Mouse (Mus musculus) G1E (cell line): ENCODE measurements around the gene Rasgef1b. TPM values are rescaled to one million over a fixed set of nuclear protein-coding genes. Genes with fewer than 3 reads are reported as not detected.

ENCODE experiments used
- ATAC-seq: 2 replicates; pipeline ENCODE4 v1.8.0; 2016; ENCODE audit warnings: mild to moderate bottlenecking; ENCODE audit not compliant: insufficient number of reproducible peaks, poor library complexity, low FRiP score, severe bottlenecking; ENCODE audit errors: extremely low read depth
- DNase-seq: peaks from one replicate; pipeline ENCODE4 v3.0.0; 2012; ENCODE audit warnings: low spot score
- H3K27me3 ChIP-seq: 2 replicates; pipeline ENCODE4 v1.6.1; 2012; ENCODE audit warnings: mild to moderate bottlenecking, low read length, inconsistent platforms; ENCODE audit not compliant: insufficient read depth
- H3K36me3 ChIP-seq: replicated peaks from 2 replicates; pipeline ENCODE3; 2012; ENCODE audit warnings: mild to moderate bottlenecking, inconsistent platforms
- H3K4me1 ChIP-seq: 2 replicates; pipeline ENCODE4 v1.6.1; 2012; ENCODE audit warnings: low read depth, low read length, inconsistent platforms, mixed read lengths; ENCODE audit not compliant: insufficient read depth
- H3K4me3 ChIP-seq: 2 replicates; pipeline ENCODE4 v1.5.1; 2012; ENCODE audit warnings: low read depth, mild to moderate bottlenecking, inconsistent platforms, low read length, moderate library complexity, mixed read lengths
- H3K9me3 ChIP-seq: replicated peaks from 2 replicates; pipeline ENCODE4 v1.6.1; 2012; ENCODE audit warnings: inconsistent platforms
- CTCF ChIP-seq: IDR thresholded peaks from 2 replicates; pipeline ENCODE4 v1.5.1; 2012; ENCODE audit warnings: low read depth, low read length, inconsistent platforms, mixed read lengths
- GATA1 ChIP-seq: IDR thresholded peaks from 2 replicates; pipeline ENCODE4 v1.6.1; 2012; ENCODE audit warnings: borderline replicate concordance, low read length, inconsistent platforms, mixed read lengths
- GATA2 ChIP-seq: IDR thresholded peaks from 2 replicates; pipeline ENCODE4 v1.6.1; 2012; ENCODE audit warnings: low read depth, low read length, inconsistent platforms, borderline replicate concordance
- POLR2AphosphoS5 ChIP-seq: IDR thresholded peaks from 2 replicates; pipeline ENCODE4 v1.6.1; 2012; ENCODE audit warnings: low read depth, low read length, inconsistent platforms; ENCODE audit not compliant: insufficient replicate concordance
- TAL1 ChIP-seq: conservative IDR thresholded peaks from 2 replicates; pipeline ENCODE4 v1.6.1; 2012; ENCODE audit warnings: low read depth, low read length, inconsistent platforms, mixed read lengths
- polyA plus RNA-seq: library from polyadenylated mRNA; stranded (reverse); fragments of >175 nt; gene quantifications from 2 replicates; pipeline ENCODE4 v1.2.3, GENCODE M21; 2012
- total RNA-seq, 2 experiments: library from RNA; stranded (forward) in 1 of 2; stranded (reverse) in 1 of 2; fragments of 200-1000 nt in 1 of 2; fragments of >200 nt in 1 of 2; fragmentation: Nextera tagmentation in 1 of 2; gene quantifications; 2 replicates each; pipeline ENCODE4 v1.2.3; 2014 to 2017

The Rasgef1b gene
- total and polyA plus RNA-seq, 3 experiments = 0.38 TPM; not detected in 2

DNA sequence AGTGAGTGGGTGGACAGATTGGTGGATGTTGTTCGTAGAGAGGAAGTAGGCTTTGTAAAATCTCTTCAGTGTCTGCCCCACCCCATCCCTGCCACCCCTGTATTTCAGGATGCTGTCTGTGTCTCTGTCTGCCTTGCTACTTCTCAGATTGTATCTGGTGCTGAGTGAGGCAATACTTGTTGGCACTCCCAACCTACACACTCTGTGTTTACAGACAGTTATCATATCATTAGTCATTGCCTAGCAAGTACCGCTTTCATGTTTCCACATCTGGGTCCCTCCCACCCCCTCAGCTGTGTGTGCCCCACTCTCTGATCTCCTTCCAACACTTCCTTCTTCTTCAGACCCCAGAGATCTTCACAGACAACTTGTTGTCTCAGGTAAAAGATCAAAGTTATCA lies 525.4 kb downstream of the Rasgef1b start:
- ATAC-seq (no peak), DNase-seq (no peak)
- Histone ChIP-seq H3K4me3 (no peak overlapping the region), H3K27me3 (no peaks in the 10 kb centered on the region), H3K36me3 (no peaks in the 10 kb centered on the region), H3K4me1 (no peaks in the 10 kb centered on the region), H3K9me3 (peaks cover 47% of the 10 kb centered on the region)
- TF ChIP-seq GATA1 = no peak
- TF ChIP-seq CTCF = no peak
- TF ChIP-seq POLR2AphosphoS5 = no peak
- no peak for TF ChIP-seq GATA2
- no peak for TF ChIP-seq TAL1

DNA sequence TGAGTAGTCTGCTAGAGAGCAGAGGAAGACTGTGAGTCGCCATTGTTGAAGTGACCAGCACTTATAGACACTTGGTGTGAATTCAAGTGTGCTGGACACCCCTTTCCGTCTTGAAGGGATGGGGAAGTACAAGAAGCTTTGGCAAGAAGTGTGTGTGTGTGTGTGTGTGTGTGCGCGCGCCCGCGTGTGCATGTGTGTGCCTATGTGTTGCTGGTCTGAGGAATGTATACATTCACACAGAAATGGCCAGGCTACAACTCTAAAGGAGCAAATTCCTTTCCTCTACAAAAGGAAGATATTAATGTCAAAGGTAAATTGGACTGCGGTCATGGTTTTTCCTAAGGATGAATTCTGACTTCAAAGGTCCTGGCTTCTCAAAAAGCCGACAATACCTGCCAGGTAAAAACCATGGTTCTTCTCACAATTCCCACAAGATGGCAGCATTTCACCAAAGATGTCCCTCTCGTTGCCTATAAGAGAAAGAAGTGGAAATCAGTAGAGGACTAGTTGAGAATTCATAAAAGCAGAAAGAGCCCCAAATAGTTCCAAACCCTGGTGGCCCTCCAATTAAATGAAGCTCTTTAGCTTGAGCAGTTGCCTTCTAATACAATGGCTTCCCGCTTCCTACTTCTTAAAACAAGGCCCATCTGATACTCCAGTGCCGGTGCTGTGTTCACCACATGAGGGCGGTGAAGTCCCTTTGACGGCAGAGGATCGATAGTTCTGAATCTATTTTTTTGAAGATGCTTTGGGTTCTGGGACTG lies 526.6 kb downstream of the Rasgef1b start:
- Histone ChIP-seq H3K27me3 (no peaks in the 10 kb centered on the region), H3K4me3 (no peak overlapping the region), H3K4me1 (no peaks in the 10 kb centered on the region), H3K36me3 (no peaks in the 10 kb centered on the region), H3K9me3 (peaks cover 44% of the 10 kb centered on the region)
- TF ChIP-seq CTCF (no peak), POLR2AphosphoS5 (no peak), GATA1 (no peak), GATA2 (no peak), TAL1 (no peak)
- ATAC-seq (no peak), DNase-seq (no peak)

- no peak for DNase-seq
- Histone ChIP-seq H3K9me3 (peaks cover 46% of the 10 kb centered on the region), H3K36me3 (no peaks in the 10 kb centered on the region), H3K27me3 (no peaks in the 10 kb centered on the region), H3K4me1 (no peaks in the 10 kb centered on the region), H3K4me3 (no peak overlapping the region)
- no peak for ATAC-seq
- no peak for TF ChIP-seq TAL1
- TF ChIP-seq POLR2AphosphoS5 = no peak
- TF ChIP-seq CTCF = no peak
- TF ChIP-seq GATA1 = no peak
- no peak for TF ChIP-seq GATA2
Measured at GRCm38 (mm10) chr5:99195436-99195835, 533.4 kb downstream of the Rasgef1b start.

DNA sequence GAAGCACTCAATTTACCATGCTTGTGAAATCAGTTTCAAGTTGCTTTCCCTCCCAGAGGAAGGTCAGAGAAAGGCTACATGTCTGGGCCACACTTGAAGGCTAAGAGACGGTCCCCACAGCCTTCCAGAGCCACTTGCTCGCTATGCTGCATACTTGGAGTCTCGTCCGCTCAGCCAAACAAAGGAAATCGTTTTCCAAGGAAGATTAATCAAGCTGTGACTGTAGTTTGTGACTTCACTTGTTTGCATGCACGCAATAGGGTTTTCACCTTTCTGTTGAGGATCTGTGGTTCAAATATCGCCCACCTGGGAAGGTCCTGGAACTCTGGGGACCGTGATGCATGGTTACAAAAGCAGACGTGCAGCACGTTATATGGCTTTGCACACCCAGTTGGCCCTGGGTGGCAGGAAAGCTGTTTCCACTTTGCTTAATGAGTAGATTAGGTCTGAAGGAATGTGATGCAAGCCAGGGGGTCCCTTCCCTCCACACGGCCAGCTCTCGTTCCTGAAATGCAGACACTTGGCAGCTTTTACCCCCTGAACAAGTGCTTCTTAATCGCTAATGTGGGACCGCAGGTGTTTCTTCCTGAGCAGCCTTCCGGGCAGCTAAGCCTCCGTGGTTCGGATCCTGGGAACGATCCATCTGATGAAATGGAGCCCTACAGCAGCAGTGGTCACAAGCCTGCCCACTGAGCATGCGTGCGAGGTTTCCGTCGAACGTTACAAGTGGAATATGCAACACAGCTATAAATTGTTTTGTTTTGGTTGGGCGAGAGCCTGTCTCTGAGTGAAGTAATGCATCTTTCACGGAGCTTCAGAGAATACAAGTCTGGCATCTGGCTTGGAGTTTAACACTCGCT lies 537.7 kb downstream of the Rasgef1b start:
- DNase-seq = no peak
- Histone ChIP-seq H3K36me3 (no peaks in the 10 kb centered on the region), H3K4me1 (no peaks in the 10 kb centered on the region), H3K4me3 (no peak overlapping the region), H3K9me3 (peaks cover 65% of the 10 kb centered on the region), H3K27me3 (no peaks in the 10 kb centered on the region)
- no peak for TF ChIP-seq CTCF
- no peak for TF ChIP-seq TAL1
- no peak for TF ChIP-seq GATA2
- TF ChIP-seq POLR2AphosphoS5 = no peak
- TF ChIP-seq GATA1 = no peak
- ATAC-seq = no peak

- TF ChIP-seq POLR2AphosphoS5 (no peak), CTCF (no peak), TAL1 (no peak), GATA2 (no peak), GATA1 (no peak)
- no peak for DNase-seq
- ATAC-seq = no peak
- no peak overlapping the region for H3K4me3 ChIP-seq
- H3K9me3 ChIP-seq = peaks cover 53% of the 10 kb centered on the region
- H3K27me3 ChIP-seq = no peaks in the 10 kb centered on the region
- no peaks in the 10 kb centered on the region for H3K4me1 ChIP-seq
- H3K36me3 ChIP-seq = no peaks in the 10 kb centered on the region
Measured at GRCm38 (mm10) chr5:99183637-99184036, 545.2 kb downstream of the Rasgef1b start.

- Histone ChIP-seq H3K4me3 (no peak overlapping the region), H3K9me3 (peaks cover 49% of the 10 kb centered on the region), H3K27me3 (no peaks in the 10 kb centered on the region), H3K4me1 (no peaks in the 10 kb centered on the region), H3K36me3 (no peaks in the 10 kb centered on the region)
- ATAC-seq (no peak), DNase-seq (no peak)
- TF ChIP-seq TAL1 (no peak), GATA2 (no peak), POLR2AphosphoS5 (no peak), CTCF (no peak), GATA1 (no peak)
Measured at GRCm38 (mm10) chr5:99174608-99175385, 554.1 kb downstream of the Rasgef1b start.
